Mouse (Mus musculus) cerebellum, adult 11-12 months (tissue): Measurements from ENCODE around the gene Bsg.
"Not testable (repeated sequence)": the region's sequence is repeated elsewhere in the genome, so short reads cannot be mapped to it uniquely, and the experiment has no call there.

ENCODE experiments used
- DNase-seq: peaks from one replicate; pipeline ENCODE4 v3.0.0; 2022

Gene Bsg

GRCm38 (mm10) chr10:79682916-79683582, 21.2 kb upstream of the Bsg start:
- DNase-seq: peak; percentile 82

GRCm38 (mm10) chr10:79683726-79684640, 20.3 kb upstream of the Bsg start:
- peak; percentile 51 for DNase-seq

- no peak for DNase-seq
These were observed 19.3 kb upstream of the Bsg start for GRCm38 (mm10) chr10:79684770-79685600.

- no peak for DNase-seq
These were observed 18.1 kb upstream of the Bsg start for GRCm38 (mm10) chr10:79686219-79686618.

GRCm38 (mm10) chr10:79686691-79687090, 17.6 kb upstream of the Bsg start:
- no peak for DNase-seq

GRCm38 (mm10) chr10:79687513-79687912, 16.8 kb upstream of the Bsg start:
- DNase-seq: no peak

GRCm38 (mm10) chr10:79688720-79689119, 15.6 kb upstream of the Bsg start, which contains the start of gene Gzmm:
Gene Gzmm (plus strand): TSS chr10:79689020.
- DNase-seq: no peak

GRCm38 (mm10) chr10:79689178-79689577, 15.1 kb upstream of the Bsg start:
- peak; percentile 38 for DNase-seq

GRCm38 (mm10) chr10:79691986-79692548, 12.2 kb upstream of the Bsg start:
- DNase-seq: peak; percentile 24

GRCm38 (mm10) chr10:79693580-79694378, 10.5 kb upstream of the Bsg start:
- peak; percentile 62 for DNase-seq

- no peak for DNase-seq
These were observed 10.0 kb upstream of the Bsg start for GRCm38 (mm10) chr10:79694379-79694655.

- peak; percentile 84 for DNase-seq
These were observed 8.8 kb upstream of the Bsg start for GRCm38 (mm10) chr10:79695231-79696128.

GRCm38 (mm10) chr10:79696129-79696651, 8.1 kb upstream of the Bsg start:
- DNase-seq: no peak

- peak; percentile 91 for DNase-seq
These were observed 6.4 kb upstream of the Bsg start for GRCm38 (mm10) chr10:79697916-79698315.

- peak; percentile 59 for DNase-seq
These were observed 5.8 kb upstream of the Bsg start for GRCm38 (mm10) chr10:79698459-79698858.

GRCm38 (mm10) chr10:79700676-79701075, 3.6 kb upstream of the Bsg start:
- no peak for DNase-seq

- DNase-seq: no peak
These were observed 2.7 kb upstream of the Bsg start for GRCm38 (mm10) chr10:79701443-79702129.

GRCm38 (mm10) chr10:79702970-79703369, 1.3 kb upstream of the Bsg start:
- not testable (repeated sequence) for DNase-seq

- DNase-seq: no peak
These were observed 750 bp upstream of the Bsg start for GRCm38 (mm10) chr10:79703541-79703940.

- DNase-seq: peak; percentile 62
These were observed 674 bp downstream of the Bsg start for GRCm38 (mm10) chr10:79704970-79705360.
